Mouse (Mus musculus): ENCODE data around the gene Sh3bgrl2.

The Sh3bgrl2 gene

GRCm38 (mm10) chr9:83628669-83629612, 80.8 kb downstream of the Sh3bgrl2 start:
- DNase-seq (ENCODE audit: low read depth): no peak

- no peak for DNase-seq (ENCODE audit: low read depth)
These were observed 82.2 kb downstream of the Sh3bgrl2 start for GRCm38 (mm10) chr9:83630341-83630740.

DNA sequence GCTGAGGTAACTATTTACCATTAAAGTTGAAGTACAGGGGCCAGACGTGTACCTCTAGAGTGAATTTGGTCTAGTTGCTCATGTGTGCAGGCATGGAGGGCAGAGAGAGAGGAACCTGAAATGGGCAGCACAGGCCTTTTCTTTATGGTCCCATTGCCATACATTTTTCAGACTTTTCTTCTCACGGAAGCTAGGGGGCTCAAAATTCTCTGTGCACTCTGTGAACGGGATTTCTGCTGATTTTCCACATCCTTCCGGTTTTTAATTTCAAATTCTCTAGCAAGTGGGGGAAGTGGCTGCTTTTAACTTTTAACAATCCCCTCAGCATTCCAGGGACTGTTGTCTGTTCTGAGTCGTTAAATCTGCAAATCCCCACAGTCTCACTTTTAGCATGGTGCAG, 83.8 kb downstream of the Sh3bgrl2 start:
- no peak for DNase-seq (ENCODE audit: low read depth)

- no peak for DNase-seq (ENCODE audit: low read depth)
These were observed 86.6 kb downstream of the Sh3bgrl2 start for GRCm38 (mm10) chr9:83634703-83635102.

- no peak for DNase-seq (ENCODE audit: low read depth)
These were observed 87.9 kb downstream of the Sh3bgrl2 start for GRCm38 (mm10) chr9:83635997-83636396.

DNA sequence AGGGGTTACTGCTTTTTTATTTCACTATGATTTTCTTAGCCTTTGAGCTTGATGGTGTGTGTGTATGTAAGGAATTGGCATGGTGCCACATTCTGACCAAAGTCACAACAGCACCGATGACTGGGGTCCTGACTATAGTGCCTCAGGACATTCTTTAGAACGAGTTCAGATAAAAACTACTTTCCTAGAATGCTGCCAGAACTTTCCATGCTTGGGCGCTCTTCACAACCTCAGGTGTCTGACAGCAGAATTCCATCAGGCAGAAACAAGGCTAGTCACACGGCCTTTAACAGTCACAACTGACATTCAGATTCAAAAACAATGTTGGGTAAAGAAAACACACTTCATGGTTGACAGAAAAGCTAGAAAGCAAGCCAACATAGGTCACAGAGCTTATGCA, 95.0 kb downstream of the Sh3bgrl2 start:
- no peak for DNase-seq (ENCODE audit: low read depth)

DNA sequence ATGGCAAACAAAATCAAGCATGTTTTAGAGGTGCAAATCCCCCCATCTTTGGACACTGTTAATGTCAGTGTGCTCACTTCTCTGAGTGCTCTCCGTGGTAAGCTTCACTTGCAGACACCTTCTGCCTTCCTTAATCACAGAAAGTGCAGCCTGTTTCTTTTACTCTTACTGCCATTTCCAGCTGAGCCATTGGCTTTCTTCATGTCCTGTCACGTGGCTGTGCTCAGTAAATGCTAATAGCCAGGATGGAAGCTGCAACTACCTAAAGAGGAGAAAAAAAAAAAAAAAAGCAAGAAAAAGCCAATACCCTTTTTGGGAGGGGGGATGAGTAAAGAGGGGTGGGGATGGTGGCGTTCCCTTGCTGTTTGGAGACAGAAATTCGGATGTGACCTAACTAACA, 95.7 kb downstream of the Sh3bgrl2 start:
- DNase-seq (ENCODE audit: low read depth): no peak

DNA sequence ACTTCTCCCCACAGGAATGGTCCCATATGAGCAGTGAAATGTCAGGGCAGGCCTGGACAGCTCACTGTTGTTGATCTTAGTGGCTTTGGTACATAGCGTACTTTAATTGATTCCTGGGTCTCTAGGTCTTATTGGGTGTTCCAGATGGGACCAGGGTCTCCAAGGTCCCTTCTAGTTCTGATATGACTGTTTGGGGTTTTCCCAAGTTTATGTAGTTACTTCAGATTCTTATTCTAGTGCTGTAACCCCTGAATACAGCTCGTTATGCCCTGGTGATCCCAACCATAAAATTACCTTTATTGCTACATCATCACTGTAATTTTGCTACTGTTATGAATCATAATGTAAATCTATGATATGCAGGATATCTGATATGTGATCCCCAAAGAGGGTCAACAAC, 98.1 kb downstream of the Sh3bgrl2 start:
- DNase-seq (ENCODE audit: low read depth): no peak

GRCm38 (mm10) chr9:83646691-83647090, 98.6 kb downstream of the Sh3bgrl2 start:
- DNase-seq (ENCODE audit: low read depth): no peak

DNA sequence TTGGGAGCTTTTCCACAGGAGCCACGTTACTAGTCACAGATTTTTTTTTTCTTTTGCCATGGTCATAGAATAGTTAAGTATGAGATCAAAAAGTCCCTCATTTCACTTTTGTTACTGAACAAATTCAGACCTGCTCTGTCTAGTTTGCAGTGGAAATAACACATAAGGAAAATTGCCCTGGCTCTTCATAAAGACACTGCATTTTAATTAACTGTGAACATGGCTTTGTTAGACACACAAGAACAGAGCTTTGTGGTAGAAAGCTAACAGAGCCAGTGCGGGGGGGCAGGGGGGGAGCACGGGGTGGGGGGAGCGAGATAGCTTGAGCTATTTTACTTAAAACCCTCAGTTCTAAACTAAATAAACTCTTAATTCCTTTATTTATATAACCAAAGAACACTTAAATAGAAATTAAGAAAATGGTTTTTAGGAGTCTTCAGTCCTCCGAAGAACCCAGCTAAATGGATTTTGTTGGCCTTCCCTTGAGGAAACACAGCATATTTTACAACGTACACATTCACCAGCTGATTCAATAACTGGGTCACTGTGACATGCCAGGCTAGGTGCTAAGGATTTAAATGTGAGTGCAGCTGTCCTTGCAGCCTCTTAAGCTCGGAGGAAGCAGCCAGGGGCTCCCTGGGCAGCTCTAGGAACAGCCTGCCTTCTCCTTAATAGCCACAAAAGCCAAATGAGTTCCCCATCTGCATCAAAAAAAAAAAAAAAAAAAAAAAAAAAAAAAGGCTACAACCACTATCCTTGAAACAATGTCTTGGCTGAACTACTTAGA, 100.0 kb downstream of the Sh3bgrl2 start:
- DNase-seq (ENCODE audit: low read depth): no peak

DNA sequence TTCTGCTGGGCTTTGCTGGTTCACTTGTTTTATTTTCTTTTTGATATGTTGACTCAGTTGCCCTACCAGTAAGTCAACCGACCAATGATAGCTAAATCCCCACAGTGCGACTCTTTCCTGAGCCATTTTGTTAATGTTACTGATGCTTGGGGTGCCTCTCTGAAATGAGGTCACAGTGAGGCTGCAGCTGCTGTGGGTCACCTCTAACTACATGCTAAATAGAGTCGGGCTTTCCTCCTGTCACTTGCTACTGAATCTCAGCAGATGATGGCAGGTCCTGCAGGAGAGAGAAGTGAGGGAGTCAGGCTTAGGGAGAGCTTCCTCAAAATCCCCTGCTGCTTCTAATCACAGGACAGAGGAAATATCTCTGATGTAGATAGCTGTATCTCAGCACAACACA, 100.6 kb downstream of the Sh3bgrl2 start:
- DNase-seq (ENCODE audit: low read depth): no peak

DNA sequence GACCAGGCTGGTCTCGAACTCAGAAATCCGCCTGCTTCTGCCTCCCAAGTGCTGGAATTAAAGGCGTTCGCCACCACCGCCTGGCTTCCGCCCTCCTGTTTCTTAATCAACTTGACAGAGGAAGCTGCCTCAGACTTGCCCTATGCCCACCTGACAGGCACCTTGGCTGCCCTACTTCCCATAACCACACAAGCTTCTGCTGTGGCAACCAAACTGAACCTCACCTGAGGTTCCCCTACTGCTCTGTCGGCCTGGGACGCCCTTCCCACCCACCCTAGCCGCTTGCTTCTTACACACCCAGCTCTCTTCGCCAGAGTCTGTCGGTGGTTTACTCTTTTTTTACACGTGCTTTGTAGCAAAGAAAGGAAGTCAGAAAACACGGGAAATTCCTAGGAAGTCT, 103.9 kb downstream of the Sh3bgrl2 start:
- no peak for DNase-seq (ENCODE audit: low read depth)

DNA sequence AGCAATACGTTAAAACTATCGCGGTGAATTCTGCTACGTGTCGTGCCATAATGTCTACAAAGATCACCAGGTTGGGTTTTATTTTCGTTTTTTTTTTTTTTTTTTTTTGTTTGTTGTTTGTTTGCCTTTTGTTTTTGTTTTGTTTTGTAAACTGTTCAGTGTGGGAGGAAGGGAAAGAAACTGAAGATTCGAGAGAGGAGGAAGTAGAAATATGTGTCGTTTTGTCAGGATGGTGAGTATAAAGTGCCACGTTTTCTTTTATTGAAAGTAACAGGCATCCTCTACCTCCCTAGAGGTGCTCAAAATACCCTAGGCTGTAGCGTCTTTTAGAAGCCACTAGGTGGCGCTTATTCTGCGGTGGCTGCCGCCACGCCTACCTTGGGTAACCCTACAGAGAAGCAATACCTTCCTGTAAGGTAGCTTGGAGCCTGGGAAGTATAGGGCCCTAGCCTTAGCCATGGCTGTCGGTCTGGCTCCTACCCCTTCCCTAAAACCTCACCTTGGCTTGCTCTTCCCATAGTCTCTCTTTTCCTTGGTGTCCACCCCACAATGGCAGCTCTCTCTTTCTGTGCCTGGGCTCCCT, 104.6 kb downstream of the Sh3bgrl2 start:
- DNase-seq (ENCODE audit: low read depth): no peak

- DNase-seq (ENCODE audit: low read depth): no peak
These were observed 106.5 kb downstream of the Sh3bgrl2 start for GRCm38 (mm10) chr9:83654601-83655000.

GRCm38 (mm10) chr9:83656960-83657651, 109.0 kb downstream of the Sh3bgrl2 start:
- no peak for DNase-seq (ENCODE audit: low read depth)

GRCm38 (mm10) chr9:83657652-83658002, 109.5 kb downstream of the Sh3bgrl2 start:
- DNase-seq (ENCODE audit: low read depth): no peak

DNA sequence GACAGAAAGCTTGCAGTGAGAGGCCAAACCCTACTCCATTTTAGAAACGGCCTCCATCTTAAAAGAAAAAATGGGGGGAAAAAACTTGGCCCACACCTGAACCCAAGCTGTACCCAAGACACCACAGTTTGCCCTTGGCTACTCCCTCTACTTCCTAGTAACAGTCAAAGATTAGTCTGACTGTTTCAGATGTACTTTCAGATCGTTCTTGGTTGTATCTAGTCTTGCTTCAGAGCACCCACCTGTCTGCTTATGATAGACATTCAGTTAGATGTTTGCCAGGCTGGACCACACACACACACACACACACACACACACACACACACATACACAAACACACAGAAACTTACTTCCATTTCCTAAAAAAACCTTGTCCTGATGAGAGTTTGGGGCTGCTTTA, 111.0 kb downstream of the Sh3bgrl2 start:
- no peak for DNase-seq (ENCODE audit: low read depth)

GRCm38 (mm10) chr9:83661811-83662210, 113.7 kb downstream of the Sh3bgrl2 start:
- DNase-seq (ENCODE audit: low read depth): no peak

- no peak for DNase-seq (ENCODE audit: low read depth)
These were observed 116.1 kb downstream of the Sh3bgrl2 start for GRCm38 (mm10) chr9:83663981-83664897.

GRCm38 (mm10) chr9:83664951-83665350, 116.8 kb downstream of the Sh3bgrl2 start:
- no peak for DNase-seq (ENCODE audit: low read depth)

DNA sequence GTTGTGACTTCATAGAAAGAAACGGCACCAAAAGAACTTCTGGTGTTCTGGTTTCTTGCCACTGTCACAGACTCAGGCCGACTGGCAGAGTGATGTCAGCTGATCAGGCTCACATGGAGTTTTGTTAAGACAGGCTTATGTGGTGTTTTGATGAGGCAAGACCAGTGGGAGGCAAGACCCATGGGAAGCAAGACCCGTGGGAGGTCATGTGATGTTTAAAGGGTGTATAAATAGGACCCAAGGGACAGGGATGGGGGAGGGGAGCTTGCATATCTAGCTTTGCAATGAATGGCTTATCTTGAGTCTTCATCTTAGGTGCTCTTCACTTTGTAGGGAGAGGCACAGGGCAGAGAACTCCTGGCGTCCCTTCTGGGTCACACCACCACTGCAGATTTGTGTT, 118.9 kb downstream of the Sh3bgrl2 start:
- DNase-seq (ENCODE audit: low read depth): no peak
